Mouse (Mus musculus): ENCODE measurements around the gene Scd4.
"Not testable (repeated sequence)": the region's sequence is repeated elsewhere in the genome, so short reads cannot be mapped to it uniquely, and the experiment has no call there.

Gene Scd4

DNA sequence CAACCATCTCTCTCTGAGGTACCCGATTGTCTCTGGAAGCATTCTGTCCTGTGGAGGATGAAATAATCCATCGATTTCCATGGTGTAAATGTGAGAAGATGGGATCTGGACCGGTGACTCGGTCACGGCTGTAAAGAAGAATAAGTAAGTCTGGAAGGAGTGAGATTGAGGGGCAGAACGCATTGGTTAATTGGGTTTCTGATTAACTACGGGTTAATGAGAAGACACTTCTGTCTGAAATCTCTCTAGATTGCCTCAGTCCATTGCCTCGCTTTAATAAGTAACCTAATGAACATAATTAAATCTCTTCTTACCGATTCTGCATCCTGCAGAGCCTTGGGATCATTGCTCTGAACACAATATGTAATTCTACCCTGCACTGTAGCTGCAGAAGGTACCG is 34.2 kb downstream of the Scd4 start:
- in situ Hi-C loops (cut with MboI; ENCODE audit: unreplicated experiment in 2 of 2) = not testable (repeated sequence)

DNA sequence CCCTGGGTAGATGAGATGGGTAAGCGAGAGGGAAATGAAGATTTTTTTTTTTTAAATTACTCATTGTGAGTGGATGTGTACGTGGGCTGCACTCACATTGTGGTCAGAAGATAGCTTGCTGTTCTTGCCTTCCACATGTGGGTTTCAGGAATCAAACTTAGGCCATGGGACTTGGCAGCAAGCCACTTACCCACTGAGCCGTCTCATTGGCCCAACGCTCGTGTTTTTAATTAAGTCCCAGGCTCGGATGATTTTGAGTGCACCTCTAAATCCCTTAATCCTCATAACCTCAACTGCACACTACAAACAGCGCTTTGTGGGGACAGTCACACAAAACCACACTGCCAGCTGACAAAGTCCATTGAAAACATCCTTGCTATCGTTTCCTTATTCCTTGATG is 36.5 kb downstream of the Scd4 start:
- in situ Hi-C loops (cut with MboI; ENCODE audit: unreplicated experiment in 2 of 2) = no loop called here

GRCm38 (mm10) chr19:44370231-44370630 is 37.3 kb downstream of the Scd4 start:
- in situ Hi-C loops (cut with MboI; ENCODE audit: unreplicated experiment in 2 of 2) = loop anchor here (5.0 kb wide), 2 partner anchors 47 to 102 kb away; no protein-coding TSS in a partner anchor

DNA sequence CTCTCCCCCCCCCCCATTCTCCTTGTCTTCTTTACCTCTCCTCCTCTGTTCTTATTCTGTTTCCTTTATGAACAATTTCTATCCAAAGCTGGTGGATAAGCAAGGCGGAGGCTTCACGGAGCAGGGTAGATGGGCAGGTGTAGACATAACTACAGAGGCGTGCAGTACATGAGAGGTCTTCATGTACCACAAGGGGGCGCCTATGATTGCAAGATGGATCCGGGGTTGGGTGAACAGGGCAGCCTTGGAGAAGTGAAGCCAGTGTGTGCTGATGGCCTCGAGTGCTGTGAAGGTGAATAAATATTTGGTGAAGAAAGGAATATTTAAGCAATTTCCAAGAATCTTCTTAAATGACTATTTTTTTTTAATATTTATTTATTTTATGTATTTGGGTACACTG is 40.1 kb downstream of the Scd4 start:
- in situ Hi-C loops (cut with MboI; ENCODE audit: unreplicated experiment in 2 of 2) = loop anchor here (5.0 kb wide), 2 partner anchors 44 to 99 kb away; no protein-coding TSS in a partner anchor

GRCm38 (mm10) chr19:44376511-44376951 is 43.6 kb downstream of the Scd4 start:
- in situ Hi-C loops (cut with MboI; ENCODE audit: unreplicated experiment in 2 of 2) = loop anchor here in 1 of 2 experiments (25.0 kb wide), 1 partner anchor 689 kb away; the partner anchor contains the start of gene Entpd7

DNA sequence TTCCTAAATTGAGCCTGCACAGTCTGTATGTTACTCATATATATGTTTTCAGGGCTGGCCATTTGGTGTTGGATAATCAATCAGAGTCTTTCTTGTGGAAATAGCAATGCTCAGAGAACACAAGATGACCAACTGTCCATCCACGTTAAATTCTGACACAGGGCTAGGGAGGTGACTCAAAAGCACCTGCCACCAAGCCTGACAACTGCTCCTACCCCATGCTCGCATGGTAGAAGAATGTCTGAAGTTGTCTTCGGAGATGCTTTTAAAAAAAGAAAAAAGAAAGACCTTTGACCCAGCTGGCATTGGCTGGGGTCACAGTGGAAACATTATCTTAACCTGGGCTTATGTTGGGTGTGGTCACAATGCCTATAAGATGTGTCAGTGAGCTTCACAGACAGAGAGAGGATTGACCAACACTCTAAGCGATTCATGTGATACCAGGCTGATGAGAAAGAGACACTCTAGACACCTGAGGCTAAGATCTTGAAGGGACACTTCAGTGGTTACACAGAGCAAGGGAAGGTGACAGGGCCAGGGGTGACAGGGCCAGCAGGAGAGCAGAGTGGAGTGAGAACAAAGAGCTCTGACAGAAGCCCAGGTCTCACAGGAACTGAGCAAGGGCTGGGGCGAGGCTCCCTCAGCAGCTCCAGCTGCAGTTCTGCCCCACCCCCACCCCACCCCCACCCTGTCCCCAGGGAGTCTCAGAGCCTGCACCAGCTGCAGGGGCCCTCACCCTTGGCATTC is 44.9 kb downstream of the Scd4 start:
- in situ Hi-C loops (cut with MboI; ENCODE audit: unreplicated experiment in 2 of 2) = loop anchor here in 1 of 2 experiments (25.0 kb wide), 1 partner anchor 691 kb away; the partner anchor contains the start of gene Entpd7

- in situ Hi-C loops (cut with MboI; ENCODE audit: unreplicated experiment in 2 of 2) = loop anchor here in 1 of 2 experiments (25.0 kb wide), 1 partner anchor 692 kb away; the partner anchor contains the start of gene Entpd7
Measured at GRCm38 (mm10) chr19:44379090-44379489, 46.2 kb downstream of the Scd4 start.

DNA sequence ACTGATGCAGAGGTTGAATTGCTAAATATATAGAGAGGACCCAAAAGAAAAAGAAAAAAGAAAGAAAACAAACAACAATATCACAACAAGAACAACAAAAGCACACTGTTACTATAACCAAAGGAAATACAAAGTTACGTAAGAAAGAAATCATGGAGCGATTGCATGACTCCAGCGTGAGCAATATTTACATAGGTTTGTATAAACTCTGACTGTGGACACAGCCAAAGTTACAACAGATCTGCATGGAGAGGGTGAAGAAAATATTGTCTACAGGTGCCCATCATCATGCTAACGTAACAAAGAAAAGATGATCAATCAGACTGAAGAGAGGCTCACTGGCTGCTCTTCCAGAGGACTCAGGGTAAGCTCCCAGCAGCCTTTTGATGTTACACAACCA is 47.2 kb downstream of the Scd4 start:
- in situ Hi-C loops (cut with MboI; ENCODE audit: unreplicated experiment in 2 of 2) = loop anchor here in 1 of 2 experiments (25.0 kb wide), 1 partner anchor 693 kb away; the partner anchor contains the start of gene Entpd7

DNA sequence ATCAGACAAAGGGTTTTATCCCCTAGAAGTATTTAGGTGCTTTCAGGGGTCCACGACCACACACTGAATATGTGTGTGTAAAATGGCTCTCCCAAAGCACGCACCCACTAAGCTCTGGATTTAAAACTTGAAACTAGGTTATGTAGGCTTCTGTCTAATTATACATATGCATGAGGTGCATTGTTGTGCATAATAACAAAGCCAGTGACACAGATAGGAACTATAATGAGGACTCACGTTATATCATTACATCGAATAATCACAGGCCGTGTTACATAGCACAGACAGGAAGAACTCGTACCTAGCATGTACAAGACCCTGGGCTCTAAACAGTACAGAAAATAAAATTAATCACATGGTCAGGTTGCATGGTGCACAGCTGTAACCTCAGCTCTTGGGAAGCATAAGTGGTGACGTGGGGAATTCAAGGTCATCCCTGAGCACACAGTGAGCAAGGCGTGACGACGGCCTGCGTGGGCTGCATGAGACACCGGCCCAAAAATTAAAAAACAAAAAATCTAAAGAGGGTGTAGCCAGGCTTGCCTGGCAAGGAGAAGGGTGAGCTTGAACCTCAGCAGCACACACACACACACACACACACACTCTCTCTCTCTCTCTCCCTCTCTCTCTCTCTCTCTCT is 49.9 kb downstream of the Scd4 start:
- in situ Hi-C loops (cut with MboI; ENCODE audit: unreplicated experiment in 2 of 2) = loop anchor here in 1 of 2 experiments (25.0 kb wide), 1 partner anchor 696 kb away; the partner anchor contains the start of gene Entpd7

DNA sequence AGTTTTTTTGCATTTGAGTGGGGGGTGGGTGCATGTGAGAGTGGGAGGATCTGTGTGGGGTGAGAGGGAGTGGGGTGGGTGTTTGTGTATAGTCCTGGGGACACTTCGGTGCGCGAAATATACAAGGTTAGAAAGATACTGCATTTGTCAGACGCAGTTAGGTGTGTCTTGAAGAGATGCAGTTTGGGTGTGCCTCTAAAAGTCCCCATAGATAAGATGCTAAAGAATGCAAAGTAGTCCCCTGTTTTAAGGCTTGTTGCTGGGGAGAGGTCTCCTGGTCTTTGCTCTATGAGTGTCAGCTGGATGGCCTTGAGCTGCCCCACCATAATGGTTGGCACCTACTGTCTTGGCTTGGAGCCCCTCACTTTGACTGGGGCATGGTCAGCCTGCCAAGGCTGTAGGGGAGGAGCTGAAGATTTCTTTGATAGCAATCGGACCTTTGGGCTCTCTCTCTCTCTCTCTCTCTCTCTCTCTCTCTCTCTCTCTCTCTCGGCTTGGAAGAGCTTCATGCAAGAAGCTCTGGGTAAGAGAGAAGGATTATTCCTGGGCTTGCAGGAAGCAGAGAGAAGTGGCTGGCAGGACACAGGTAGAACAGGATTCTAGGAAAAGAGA is 53.1 kb downstream of the Scd4 start:
- in situ Hi-C loops (cut with MboI; ENCODE audit: unreplicated experiment in 2 of 2) = loop anchor here in 1 of 2 experiments (25.0 kb wide), 1 partner anchor 699 kb away; the partner anchor contains the start of gene Entpd7

DNA sequence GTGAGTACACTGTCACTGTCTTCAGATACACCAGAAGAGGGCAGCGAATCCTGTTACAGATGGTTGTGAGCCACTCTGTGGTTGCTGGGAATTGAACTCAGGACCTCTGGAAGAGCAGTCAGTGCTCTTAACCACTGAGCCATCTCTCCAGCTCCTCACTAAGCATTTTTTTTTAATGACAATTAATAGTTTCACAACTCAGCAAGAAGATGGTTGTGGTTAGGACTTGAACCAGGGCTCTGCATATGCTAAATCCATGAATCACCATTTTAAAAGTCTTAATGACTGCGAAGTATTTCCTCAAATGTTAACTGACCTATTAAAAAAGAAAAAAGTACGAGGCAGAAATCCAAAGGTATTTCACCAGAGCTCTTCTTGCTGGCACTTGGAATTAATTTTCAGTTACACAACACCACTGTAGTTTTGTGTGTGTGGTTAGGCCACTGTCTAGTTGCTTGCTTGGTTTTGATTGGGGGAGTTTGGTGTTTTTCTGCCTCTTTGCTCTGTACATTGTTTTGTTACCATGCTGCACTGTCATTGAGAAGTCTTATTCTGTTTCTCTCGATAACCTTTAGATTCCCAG is 54.3 kb downstream of the Scd4 start:
- in situ Hi-C loops (cut with MboI; ENCODE audit: unreplicated experiment in 2 of 2) = loop anchor here in 1 of 2 experiments (25.0 kb wide), 1 partner anchor 700 kb away; the partner anchor contains the start of gene Entpd7

DNA sequence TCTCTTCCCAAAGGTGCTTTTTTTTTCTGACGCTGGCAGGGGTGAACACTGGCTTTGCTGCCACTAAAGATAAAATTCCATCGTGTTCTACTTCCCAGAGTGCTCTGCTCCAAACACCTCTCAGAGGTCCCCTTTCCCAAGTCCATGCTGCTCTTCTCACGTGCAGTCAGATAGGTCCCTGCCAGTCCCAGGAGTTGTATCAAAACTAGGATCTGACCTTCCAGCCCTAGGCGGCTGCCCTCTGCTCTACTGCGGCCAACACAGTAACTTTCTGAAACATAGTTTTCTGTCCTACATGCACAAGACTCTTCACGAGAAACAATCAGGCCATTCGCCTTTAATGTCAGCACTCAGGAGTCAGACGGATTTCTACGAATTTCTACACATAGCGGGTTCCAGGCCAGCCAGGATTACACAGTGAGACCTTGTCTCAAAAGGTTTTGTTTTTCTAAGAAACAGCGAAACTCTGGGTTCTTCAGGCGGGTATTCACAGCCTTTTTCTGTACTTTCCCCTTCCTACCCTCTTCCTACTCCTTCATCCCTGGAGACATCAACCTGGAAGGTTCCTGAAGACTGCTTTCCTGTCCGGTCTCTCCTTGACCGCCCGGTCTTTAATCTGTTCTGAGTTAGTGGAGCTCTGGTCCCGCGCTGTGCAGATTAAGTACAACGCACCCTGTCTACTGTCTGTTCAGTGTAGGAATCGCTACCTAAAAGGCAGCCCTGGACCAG is 55.0 kb downstream of the Scd4 start:
- in situ Hi-C loops (cut with MboI; ENCODE audit: unreplicated experiment in 2 of 2) = loop anchor here in 1 of 2 experiments (25.0 kb wide), 1 partner anchor 701 kb away; the partner anchor contains the start of gene Entpd7

- in situ Hi-C loops (cut with MboI; ENCODE audit: unreplicated experiment in 2 of 2) = loop anchor here in 1 of 2 experiments (25.0 kb wide), 1 partner anchor 701 kb away; the partner anchor contains the start of gene Entpd7
Measured at GRCm38 (mm10) chr19:44388475-44389428, 55.9 kb downstream of the Scd4 start.

- in situ Hi-C loops (cut with MboI; ENCODE audit: unreplicated experiment in 2 of 2) = loop anchor here in 1 of 2 experiments (25.0 kb wide), 1 partner anchor 702 kb away; the partner anchor contains the start of gene Entpd7
Measured at GRCm38 (mm10) chr19:44389507-44389906, 56.6 kb downstream of the Scd4 start.

DNA sequence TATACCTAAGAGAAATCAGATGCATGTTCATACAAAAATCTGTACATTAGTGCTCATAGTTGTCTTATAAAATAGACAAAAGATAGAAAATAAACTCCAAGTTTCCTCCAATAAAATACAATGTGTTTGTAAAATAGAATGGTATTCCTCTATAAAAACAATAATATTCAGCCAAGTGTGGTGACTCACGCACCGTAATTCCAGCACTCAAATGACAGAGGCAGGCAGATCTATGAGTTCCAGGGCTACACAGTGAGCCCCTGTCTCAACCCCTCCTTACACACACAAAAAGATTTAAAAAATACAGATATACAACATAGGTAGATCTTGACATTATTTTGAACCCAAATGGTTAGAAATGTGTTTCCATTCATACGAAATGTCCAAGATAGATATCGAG is 59.0 kb downstream of the Scd4 start:
- in situ Hi-C loops (cut with MboI; ENCODE audit: unreplicated experiment in 2 of 2) = loop anchor here in 1 of 2 experiments (25.0 kb wide), 1 partner anchor 705 kb away; the partner anchor contains the start of gene Entpd7

GRCm38 (mm10) chr19:44392339-44393009 is 59.6 kb downstream of the Scd4 start:
- in situ Hi-C loops (cut with MboI; ENCODE audit: unreplicated experiment in 2 of 2) = loop anchor here in 1 of 2 experiments (25.0 kb wide), 1 partner anchor 705 kb away; the partner anchor contains the start of gene Entpd7

DNA sequence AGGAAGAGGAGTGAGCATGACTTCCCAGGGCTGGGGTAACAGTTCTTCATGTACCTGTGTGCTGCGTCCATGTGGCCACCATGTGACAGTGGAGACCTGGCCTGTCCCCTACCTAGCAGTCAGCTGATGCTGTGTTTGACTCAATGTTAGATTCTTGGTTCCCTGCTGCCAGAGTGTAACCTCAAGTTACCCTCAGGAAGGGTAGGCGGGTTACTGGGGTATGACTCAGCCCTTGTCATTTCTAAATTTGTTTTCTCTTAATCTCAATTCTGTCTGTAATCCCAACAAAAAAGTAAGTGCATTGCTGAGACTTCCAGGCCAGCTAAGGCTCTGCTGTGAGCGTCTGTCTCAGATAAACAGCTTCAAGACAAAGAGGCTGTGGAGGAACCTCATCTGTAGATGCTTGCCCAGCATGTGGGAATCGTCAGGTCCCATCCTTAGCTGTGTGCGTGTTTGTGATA is 61.1 kb downstream of the Scd4 start:
- in situ Hi-C loops (cut with MboI; ENCODE audit: unreplicated experiment in 2 of 2) = loop anchor here in 1 of 2 experiments (25.0 kb wide), 1 partner anchor 707 kb away; the partner anchor contains the start of gene Entpd7

All from v-Abl transformed pro-B cells (cell line).